In the genomic region with DNA sequence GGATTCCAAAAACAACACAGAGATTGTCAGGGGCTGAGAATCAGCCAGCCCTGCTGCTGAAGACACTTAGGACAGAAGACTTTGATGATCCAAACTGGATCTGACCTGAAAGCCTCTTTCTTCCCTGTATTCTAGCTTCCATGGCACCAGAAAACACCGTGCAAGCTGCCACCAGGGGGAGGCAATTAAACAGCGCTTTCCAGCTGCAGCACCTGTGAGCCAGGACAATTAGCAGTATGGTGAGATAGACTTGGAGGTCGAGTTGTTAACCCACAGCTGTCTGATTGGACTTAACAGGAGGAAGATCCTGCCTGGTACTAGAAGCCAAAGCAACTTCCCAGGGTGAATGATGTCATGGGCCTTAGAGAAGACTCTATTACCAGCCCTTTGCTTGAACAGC, we compare ENCODE assay signal across 9 mouse cellular contexts. TPM values are rescaled to one million over a fixed set of nuclear protein-coding genes. Genes with fewer than 3 reads are reported as not detected.
A peak's percentile ranks its signal among the peaks of the same experiment; 100 is the strongest.
DNase-seq lines count a peak whose midpoint lies in the region; ATAC-seq and TF ChIP-seq lines count a peak whose summit lies in the region.
"Had no signal": no experiment of that assay in that cellular context is flagged by ENCODE, and none has a peak within 500 bp of the region (broad histone marks: within the 10 kb centered on the region; RNA-seq: fewer than 3 reads in every experiment).

No protein-coding gene starts in this region.

- TF ChIP-seq CTCF in lung, adult 2 months (IDR thresholded peaks at IDR 0.05; ENCODE audit: insufficient read depth, low read length), result peak; percentile 64

- no peak overlapping the region for H3K4me3 ChIP-seq in midbrain, embryonic 11.5 days (ENCODE audit: low read depth, low read length)
- no peak overlapping the region for H3K4me3 ChIP-seq in midbrain, embryonic 15.5 days
- no peak overlapping the region for H3K4me3 ChIP-seq in lung, adult 2 months (replicated peaks; ENCODE audit: extremely low read depth, low read depth, low read length)

- H3K4me1 ChIP-seq in midbrain, embryonic 11.5 days (ENCODE audit: control insufficient read depth, insufficient read depth, low read length), result peaks cover 5% of the 10 kb centered on the region; the same call in 1 of the 2 replicates
- H3K4me1 ChIP-seq in midbrain, embryonic 15.5 days, result no peaks in the 10 kb centered on the region
- peaks cover 10% of the 10 kb centered on the region for H3K4me1 ChIP-seq in lung, adult 2 months (ENCODE audit: control insufficient read depth, insufficient read depth, low read length)

- no peak overlapping the region for H3K9ac ChIP-seq in midbrain, embryonic 11.5 days (ENCODE audit: low read length)
- no peak overlapping the region for H3K9ac ChIP-seq in midbrain, embryonic 15.5 days

- peaks cover 2% of the 10 kb centered on the region for H3K27me3 ChIP-seq in midbrain, embryonic 11.5 days (ENCODE audit: control insufficient read depth, insufficient read depth, low read length)
- H3K27me3 ChIP-seq in midbrain, embryonic 15.5 days (replicated peaks), result peaks cover under 1% of the 10 kb centered on the region; the same call in 1 of the 2 replicates

- H3K27ac ChIP-seq in midbrain, embryonic 11.5 days (ENCODE audit: low read depth, low read length), result no peak overlapping the region
- no peak overlapping the region for H3K27ac ChIP-seq in midbrain, embryonic 15.5 days
- H3K27ac ChIP-seq: macrophage had no signal

- WGBS in midbrain, embryonic 11.5 days, result 8% methylated on average over 3 of the region's 3 CpGs
- WGBS in midbrain, embryonic 15.5 days, result 11% methylated on average over 3 of the region's 3 CpGs
- 18% methylated on average over 3 of the region's 3 CpGs for WGBS in lung, adult 2 months

- DNase-seq in adrenal gland, adult 2 months, result peak; percentile 56
- DNase-seq in adrenal gland, postnatal 4 days (ENCODE audit: low spot score in 2 of 2), result no peak
- DNase-seq in midbrain, embryonic 11.5 days (ENCODE audit: low spot score, missing footprints), result peak; percentile 80
- DNase-seq in embryo, embryonic 10.5 days (ENCODE audit: low spot score), result peak; percentile 52
- peak; percentile 49 for DNase-seq in lung, adult 2 months
- no peak for DNase-seq in yolk sac, embryonic 10.5 days (ENCODE audit: low spot score)
- no peak for DNase-seq in cerebellum, adult 9-11 months

- TF ChIP-seq POLR2A in lung, adult 2 months (IDR thresholded peaks at IDR 0.05; ENCODE audit: borderline replicate concordance, extremely low read depth, low read depth, low read length), result no peak

- H3K9me3 ChIP-seq in midbrain, embryonic 11.5 days (ENCODE audit: control insufficient read depth, low read length), result no peaks in the 10 kb centered on the region
- H3K9me3 ChIP-seq in midbrain, embryonic 15.5 days, result no peaks in the 10 kb centered on the region

- no peak for ATAC-seq in midbrain, embryonic 11.5 days (ENCODE audit: low FRiP score)
- no peak for ATAC-seq in midbrain, embryonic 15.5 days (replicated peaks)

- no peak overlapping the region for H3K4me2 ChIP-seq in midbrain, embryonic 11.5 days
- no peak overlapping the region for H3K4me2 ChIP-seq in midbrain, embryonic 15.5 days

- H3K36me3 ChIP-seq in midbrain, embryonic 11.5 days (ENCODE audit: control insufficient read depth, insufficient read depth, low read length), result no peaks in the 10 kb centered on the region; the same call in 1 of the 2 replicates
- H3K36me3 ChIP-seq in midbrain, embryonic 15.5 days (replicated peaks), result no peaks in the 10 kb centered on the region

RNA-seq across cellular contexts. Expression of a gene that starts 9.4 kb away (rescaled TPM):
- total RNA-seq in adrenal gland, adult 2 months (2021), result 1 to 10 TPM; 7.9 to 9.6 TPM
- 16.6 and 19.6 TPM in 2 replicates for polyA plus RNA-seq in adrenal gland, adult 2 months (2012; rRNA removed)
- total RNA-seq in adrenal gland, postnatal 4 days (2021), result 10 to 100 TPM in 1 of 2 experiments, 1 to 10 TPM in 1; 8.7 to 10.9 TPM
- polyA plus RNA-seq in midbrain, embryonic 11.5 days (2014; fragmentation: Nextera tagmentation; extraction: Ambion mirVana), result 0.63 and 0.65 TPM in 2 replicates
- polyA plus RNA-seq in midbrain, embryonic 15.5 days (2015; fragmentation: Nextera tagmentation; extraction: Ambion mirVana), result 0.71 and 1.3 TPM in 2 replicates
- 17.3 and 19.5 TPM in 2 replicates for polyA plus RNA-seq in lung, adult 2 months (2012; rRNA removed)

RNA-seq across cellular contexts. Expression of a gene that starts 28.2 kb away (rescaled TPM):
- 10 to 100 TPM; 67.2 to 75.3 TPM for total RNA-seq in adrenal gland, adult 2 months (2021)
- polyA plus RNA-seq in adrenal gland, adult 2 months (2012; rRNA removed), result 103 and 114 TPM in 2 replicates
- total RNA-seq in adrenal gland, postnatal 4 days (2021), result 10 to 100 TPM; 74.2 to 77.2 TPM
- 94.2 and 94.8 TPM in 2 replicates for polyA plus RNA-seq in midbrain, embryonic 11.5 days (2014; fragmentation: Nextera tagmentation; extraction: Ambion mirVana)
- polyA plus RNA-seq in midbrain, embryonic 15.5 days (2015; fragmentation: Nextera tagmentation; extraction: Ambion mirVana), result 140 and 153 TPM in 2 replicates
- polyA plus RNA-seq in lung, adult 2 months (2012; rRNA removed), result 142 and 150 TPM in 2 replicates

Comparison
In these comparisons a context has a peak if more than half of its experiments do, and no peak if none do; other contexts are left out.
1. DNase-seq: peak in adrenal gland, adult 2 months (single experiment), midbrain, embryonic 11.5 days (single experiment), embryo, embryonic 10.5 days (single experiment) and lung, adult 2 months (single experiment); none in adrenal gland, postnatal 4 days (0 of 2), yolk sac, embryonic 10.5 days (single experiment) and cerebellum, adult 9-11 months (single experiment).